Mouse (Mus musculus) kidney, postnatal 0 days (tissue): Measurements from ENCODE around the gene Lmo7. TPM values are rescaled to one million over a fixed set of nuclear protein-coding genes. Genes with fewer than 3 reads are reported as not detected.
A peak's percentile ranks its signal among the peaks of the same experiment; 100 is the strongest.

Experiments used
- ATAC-seq: fragments of 200-750 bp; cut with Nextera tagmentation; replicated peaks from 2 replicates; pipeline ENCODE4 v1.8.0; 2017; ENCODE audit warnings: low read depth, moderate number of reproducible peaks, moderate TSS enrichment, moderate library complexity; ENCODE audit not compliant: low FRiP score
- DNase-seq: peaks from one replicate; pipeline ENCODE4 v3.0.0-alpha.2; 2016; ENCODE audit warnings: low spot score
- H3K27ac ChIP-seq: fragments of 300-500 bp; sonication (generic); 2 replicates; pipeline ENCODE4 v1.5.1; 2014; ENCODE audit warnings: mild to moderate bottlenecking
- H3K27me3 ChIP-seq: fragments of 300-500 bp; sonication (generic); 2 replicates; pipeline ENCODE4 v1.6.1; 2014; ENCODE audit warnings: low read length, mixed read lengths; ENCODE audit not compliant: insufficient read depth
- H3K36me3 ChIP-seq: fragments of 300-500 bp; sonication (generic); 2 replicates; pipeline ENCODE4 v1.6.1; 2014; ENCODE audit warnings: low read length, mixed read lengths; ENCODE audit not compliant: insufficient read depth
- H3K4me1 ChIP-seq: fragments of 300-500 bp; sonication (generic); replicated peaks from 2 replicates; pipeline ENCODE4 v1.6.1; 2014; ENCODE audit warnings: antibody characterized with exemption, low read length, mixed read lengths; ENCODE audit not compliant: insufficient read depth
- H3K4me2 ChIP-seq: fragments of 300-500 bp; sonication (generic); 2 replicates; pipeline ENCODE4 v1.6.1; 2014; ENCODE audit warnings: mild to moderate bottlenecking, low read length, moderate library complexity, mixed read lengths
- H3K4me3 ChIP-seq: fragments of 300-500 bp; sonication (generic); replicated peaks from 2 replicates; pipeline ENCODE4 v1.5.1; 2014; ENCODE audit warnings: low read depth, low read length
- H3K9ac ChIP-seq: fragments of 300-500 bp; sonication (generic); 2 replicates; pipeline ENCODE4 v1.6.1; 2014; ENCODE audit warnings: low read depth, low read length
- H3K9me3 ChIP-seq: fragments of 300-500 bp; sonication (generic); replicated peaks from 2 replicates; pipeline ENCODE4 v1.6.1; 2016; ENCODE audit warnings: low read length, inconsistent platforms, mixed read lengths
- CTCF ChIP-seq: IDR thresholded peaks from 2 replicates; pipeline ENCODE4 v1.5.1; 2016; ENCODE audit warnings: antibody characterized with exemption, low read depth, mild to moderate bottlenecking, moderate library complexity
- WGBS: fragments of 180-500 bp; shearing (Covaris S2); extraction: QIAGEN DNeasy Blood & Tissue Kit; methylation state at CpG from one replicate; pipeline ENCODE4 v1.1.7; 2014; 5-methylcytosine and 5-hydroxymethylcytosine counted together
- polyA plus RNA-seq: library from polyadenylated mRNA; unstranded; fragments of >200 nt; fragmentation: Nextera tagmentation; extraction: Ambion mirVana; gene quantifications from 2 replicates; pipeline ENCODE4 v1.2.1, GENCODE M21; 2015

The Lmo7 gene
- polyA plus RNA-seq, 1 experiment from 2014 or later = 14.2 TPM

GRCm38 (mm10) chr14:101822390-101822789 lies 92.6 kb downstream of the Lmo7 start:
- Histone ChIP-seq H3K27ac (no peak overlapping the region), H3K36me3 (no peaks in the 10 kb centered on the region), H3K9me3 (no peaks in the 10 kb centered on the region), H3K4me1 (no peaks in the 10 kb centered on the region), H3K4me3 (no peak overlapping the region), H3K9ac (no peak overlapping the region), H3K27me3 (no peaks in the 10 kb centered on the region), H3K4me2 (no peak overlapping the region)
- ATAC-seq (no peak), DNase-seq (no peak)
- TF ChIP-seq CTCF = no peak
- 91% methylated on average over 6 of the region's 6 CpGs for WGBS

GRCm38 (mm10) chr14:101822871-101823270 lies 93.1 kb downstream of the Lmo7 start:
- ATAC-seq = no peak
- no peak overlapping the region for H3K9ac ChIP-seq
- H3K4me2 ChIP-seq = no peak overlapping the region
- H3K9me3 ChIP-seq = no peaks in the 10 kb centered on the region
- no peaks in the 10 kb centered on the region for H3K27me3 ChIP-seq
- no peaks in the 10 kb centered on the region for H3K4me1 ChIP-seq
- TF ChIP-seq CTCF = no peak
- H3K27ac ChIP-seq = no peak overlapping the region
- H3K4me3 ChIP-seq = no peak overlapping the region
- H3K36me3 ChIP-seq = no peaks in the 10 kb centered on the region
- 70% methylated on average over 4 of the region's 4 CpGs for WGBS
- no peak for DNase-seq

GRCm38 (mm10) chr14:101829676-101830075 lies 99.9 kb downstream of the Lmo7 start:
- DNase-seq (no peak), ATAC-seq (0 out of 2 replicates have a peak, but pooled peaks have one; percentile 25)
- no peak for TF ChIP-seq CTCF
- no peaks in the 10 kb centered on the region for H3K36me3 ChIP-seq
- H3K27ac ChIP-seq = peak overlapping the region; percentile 62; the same call in 1 of the 2 replicates
- H3K27me3 ChIP-seq = no peaks in the 10 kb centered on the region
- WGBS = 44% methylated on average over 5 of the region's 5 CpGs
- H3K4me1 ChIP-seq = peaks cover 10% of the 10 kb centered on the region; the same call in 1 of the 2 replicates
- no peak overlapping the region for H3K9ac ChIP-seq
- H3K4me3 ChIP-seq = no peak overlapping the region
- no peaks in the 10 kb centered on the region for H3K9me3 ChIP-seq
- no peak overlapping the region for H3K4me2 ChIP-seq

GRCm38 (mm10) chr14:101830116-101830515 lies 100.4 kb downstream of the Lmo7 start:
- Histone ChIP-seq H3K4me3 (no peak overlapping the region), H3K4me1 (peaks cover 10% of the 10 kb centered on the region; the same call in 1 of the 2 replicates), H3K9ac (no peak overlapping the region), H3K27ac (peak overlapping the region; percentile 62), H3K27me3 (no peaks in the 10 kb centered on the region), H3K36me3 (no peaks in the 10 kb centered on the region), H3K9me3 (no peaks in the 10 kb centered on the region), H3K4me2 (no peak overlapping the region)
- 21% methylated on average over 6 of the region's 6 CpGs for WGBS
- no peak for TF ChIP-seq CTCF
- ATAC-seq = peak; percentile 45
- DNase-seq = no peak

- WGBS = 69% methylated on average over 3 of the region's 3 CpGs
- ATAC-seq = 0 out of 2 replicates have a peak, but pooled peaks have one; percentile 6
- DNase-seq = no peak
These were observed 104.4 kb downstream of the Lmo7 start for GRCm38 (mm10) chr14:101834109-101834508.

GRCm38 (mm10) chr14:101836401-101836800 lies 106.6 kb downstream of the Lmo7 start:
- no peak for TF ChIP-seq CTCF
- H3K27ac ChIP-seq = no peak overlapping the region
- H3K9ac ChIP-seq = no peak overlapping the region
- peak; percentile 78 for ATAC-seq
- DNase-seq = no peak
- H3K4me2 ChIP-seq = no peak overlapping the region
- no peaks in the 10 kb centered on the region for H3K9me3 ChIP-seq
- no peaks in the 10 kb centered on the region for H3K36me3 ChIP-seq
- H3K4me1 ChIP-seq = 0 out of 2 replicates have a peak, but pooled peaks cover 3% of the 10 kb centered on the region
- no peak overlapping the region for H3K4me3 ChIP-seq
- 58% methylated on average over 2 of the region's 2 CpGs for WGBS
- H3K27me3 ChIP-seq = no peaks in the 10 kb centered on the region

More at GRCm38 (mm10) chr14:101834109-101834508, 104.4 kb downstream of the Lmo7 start:
- no peaks in the 10 kb centered on the region for H3K27me3 ChIP-seq
- peaks cover 10% of the 10 kb centered on the region; the same call in 1 of the 2 replicates for H3K4me1 ChIP-seq
- no peak overlapping the region for H3K9ac ChIP-seq
- H3K36me3 ChIP-seq = no peaks in the 10 kb centered on the region
- no peak overlapping the region for H3K4me2 ChIP-seq
- no peaks in the 10 kb centered on the region for H3K9me3 ChIP-seq
- H3K27ac ChIP-seq = no peak overlapping the region
- no peak overlapping the region for H3K4me3 ChIP-seq
- no peak for TF ChIP-seq CTCF

GRCm38 (mm10) chr14:101837176-101837575 lies 107.4 kb downstream of the Lmo7 start:
- H3K4me2 ChIP-seq = no peak overlapping the region
- H3K9me3 ChIP-seq = no peaks in the 10 kb centered on the region
- no peak overlapping the region for H3K9ac ChIP-seq
- DNase-seq (no peak), ATAC-seq (no peak)
- no peaks in the 10 kb centered on the region for H3K36me3 ChIP-seq
- no peak overlapping the region for H3K4me3 ChIP-seq
- 76% methylated on average over 6 of the region's 6 CpGs for WGBS
- 0 out of 2 replicates have a peak, but pooled peaks cover 3% of the 10 kb centered on the region for H3K4me1 ChIP-seq
- TF ChIP-seq CTCF = no peak
- no peak overlapping the region for H3K27ac ChIP-seq
- no peaks in the 10 kb centered on the region for H3K27me3 ChIP-seq
